Mouse (Mus musculus) MEL (cell line): Measurements from ENCODE around the gene Fsip1. TPM values are rescaled to one million over a fixed set of nuclear protein-coding genes. Genes with fewer than 3 reads are reported as not detected.

Experiments
- DNase-seq: peaks from one replicate; pipeline ENCODE4 v3.0.0; 2011; ENCODE audit warnings: low read depth, low spot score
- H3K27ac ChIP-seq: 2 replicates; pipeline ENCODE4 v1.5.1; 2012; ENCODE audit warnings: low read depth, mild to moderate bottlenecking, control low read depth, low read length, moderate library complexity; ENCODE audit not compliant: control insufficient read depth
- H3K27me3 ChIP-seq, 2 experiments: fragments of 150-350 bp in 1 of 2; sonication (generic) in 1 of 2; 2 replicates each; pipeline ENCODE4 v1.6.1; 2012; ENCODE audit warnings: low read length in 2 of 2, mild to moderate bottlenecking in 2 of 2, improper control_type of control experiment in 1 of 2, moderate library complexity in 1 of 2; ENCODE audit not compliant: insufficient read depth in 2 of 2, control insufficient read depth in 1 of 2
- H3K36me3 ChIP-seq, 2 experiments: 2 replicates each; pipeline ENCODE4 v1.6.1; 2012 to 2014; ENCODE audit warnings: low read length in 2 of 2, improper control_type of control experiment in 1 of 2, inconsistent platforms in 1 of 2, mild to moderate bottlenecking in 1 of 2; ENCODE audit not compliant: insufficient read depth in 2 of 2, control insufficient read depth in 1 of 2
- H3K4me1 ChIP-seq, 2 experiments: fragments of 150-350 bp in 1 of 2; sonication (generic) in 1 of 2; 2 replicates each; pipeline ENCODE4 v1.6.1; 2012; ENCODE audit warnings: low read length in 2 of 2, improper control_type of control experiment in 1 of 2, mild to moderate bottlenecking in 1 of 2; ENCODE audit not compliant: insufficient read depth in 2 of 2, control insufficient read depth in 1 of 2
- H3K4me3 ChIP-seq, 2 experiments: fragments of 150-350 bp in 1 of 2; sonication (generic) in 1 of 2; 2 replicates each; pipeline ENCODE4 v1.5.1; 2012; ENCODE audit warnings: low read depth in 2 of 2, low read length in 2 of 2, mild to moderate bottlenecking in 2 of 2, moderate library complexity in 2 of 2, control low read depth in 1 of 2, improper control_type of control experiment in 1 of 2; ENCODE audit not compliant: control insufficient read depth in 1 of 2, insufficient read depth in 1 of 2
- H3K79me2 ChIP-seq: 2 replicates; pipeline ENCODE4 v1.6.1; 2012; ENCODE audit warnings: mild to moderate bottlenecking, low read length, moderate library complexity; ENCODE audit not compliant: control insufficient read depth, poor library complexity, insufficient read depth
- H3K9ac ChIP-seq: 2 replicates; pipeline ENCODE4 v1.6.1; 2012; ENCODE audit warnings: low read depth, mild to moderate bottlenecking, control low read depth, low read length, moderate library complexity; ENCODE audit not compliant: control insufficient read depth, poor library complexity, severe bottlenecking
- H3K9me3 ChIP-seq: fragments of 150-350 bp; sonication (generic); replicated peaks from 2 replicates; pipeline ENCODE4 v1.6.1; 2012; ENCODE audit warnings: mild to moderate bottlenecking, low read length, improper control_type of control experiment, moderate library complexity; ENCODE audit not compliant: insufficient read depth
- E2F4 ChIP-seq: IDR thresholded peaks from 2 replicates; pipeline ENCODE4 v1.6.1; 2011; ENCODE audit warnings: low read depth, low read length, improper control_type of control experiment, borderline replicate concordance
- ELF1 ChIP-seq: IDR thresholded peaks from 2 replicates; pipeline ENCODE4 v1.6.1; 2014; ENCODE audit warnings: low read depth, mild to moderate bottlenecking, inconsistent platforms, low read length, improper control_type of control experiment, moderate library complexity
- EP300 ChIP-seq, 2 experiments: IDR thresholded peaks; 2 replicates each; pipeline ENCODE4 v1.6.1; 2011; ENCODE audit warnings: improper control_type of control experiment in 2 of 2, low read length in 2 of 2, low read depth in 1 of 2, mild to moderate bottlenecking in 1 of 2
- ETS1 ChIP-seq: IDR thresholded peaks from 2 replicates; pipeline ENCODE4 v1.6.1; 2012; ENCODE audit warnings: low read depth, mild to moderate bottlenecking, inconsistent platforms, low read length, improper control_type of control experiment, moderate library complexity
- GATA1 ChIP-seq: IDR thresholded peaks from 2 replicates; pipeline ENCODE4 v1.6.1; 2011; ENCODE audit warnings: low read depth, low read length, improper control_type of control experiment
- HCFC1 ChIP-seq: IDR thresholded peaks from 2 replicates; pipeline ENCODE4 v1.6.1; 2012; ENCODE audit warnings: low read depth, mild to moderate bottlenecking, inconsistent platforms, low read length, improper control_type of control experiment, moderate library complexity
- JUND ChIP-seq: IDR thresholded peaks from 2 replicates; pipeline ENCODE4 v1.6.1; 2011; ENCODE audit warnings: low read depth, mild to moderate bottlenecking, improper control_type of control experiment, low read length
- KAT2A ChIP-seq: conservative IDR thresholded peaks from 2 replicates; pipeline ENCODE4 v1.6.1; 2012; ENCODE audit warnings: low read depth, low read length, improper control_type of control experiment, inconsistent platforms
- MAX ChIP-seq: IDR thresholded peaks from 2 replicates; pipeline ENCODE4 v1.6.1; 2011; ENCODE audit warnings: low read length, improper control_type of control experiment
- MAZ ChIP-seq: IDR thresholded peaks from 2 replicates; pipeline ENCODE4 v1.6.1; 2012; ENCODE audit warnings: low read depth, mild to moderate bottlenecking, inconsistent platforms, low read length, improper control_type of control experiment
- MXI1 ChIP-seq: IDR thresholded peaks from 2 replicates; pipeline ENCODE4 v1.6.1; 2011; ENCODE audit warnings: mild to moderate bottlenecking, low read depth, low read length, improper control_type of control experiment
- MYC ChIP-seq: IDR thresholded peaks from 2 replicates; pipeline ENCODE4 v1.6.1; 2011; ENCODE audit warnings: low read depth, mild to moderate bottlenecking, low read length, improper control_type of control experiment, moderate library complexity
- NELFE ChIP-seq: IDR thresholded peaks from 2 replicates; pipeline ENCODE4 v1.6.1; 2011; ENCODE audit warnings: low read depth, low read length, improper control_type of control experiment
- NRF1 ChIP-seq: IDR thresholded peaks from 2 replicates; pipeline ENCODE4 v1.6.1; 2014; ENCODE audit warnings: low read depth, mild to moderate bottlenecking, inconsistent platforms, low read length, improper control_type of control experiment, moderate library complexity; ENCODE audit not compliant: poor library complexity, insufficient read depth, severe bottlenecking
- RAD21 ChIP-seq: IDR thresholded peaks from 2 replicates; pipeline ENCODE4 v1.6.1; 2011; ENCODE audit warnings: mild to moderate bottlenecking, low read depth, low read length, improper control_type of control experiment
- RCOR1 ChIP-seq: IDR thresholded peaks from 2 replicates; pipeline ENCODE4 v1.6.1; 2012; ENCODE audit warnings: low read depth, mild to moderate bottlenecking, inconsistent platforms, low read length, improper control_type of control experiment
- SMC3 ChIP-seq: IDR thresholded peaks from 2 replicates; pipeline ENCODE4 v1.6.1; 2011; ENCODE audit warnings: low read depth, low read length, improper control_type of control experiment
- TBP ChIP-seq: IDR thresholded peaks from 2 replicates; pipeline ENCODE4 v1.8.0; 2011; ENCODE audit warnings: low read depth, low read length, improper control_type of control experiment
- USF2 ChIP-seq, 2 experiments: IDR thresholded peaks; 2 replicates each; pipeline ENCODE4 v1.6.1; 2011 to 2012; ENCODE audit warnings: improper control_type of control experiment in 2 of 2, low read length in 2 of 2, borderline replicate concordance in 1 of 2, inconsistent platforms in 1 of 2, low read depth in 1 of 2, mild to moderate bottlenecking in 1 of 2; ENCODE audit not compliant: insufficient read depth in 1 of 2
- ZMIZ1 ChIP-seq: IDR thresholded peaks from 2 replicates; pipeline ENCODE4 v1.6.1; 2012; ENCODE audit warnings: low read depth, mild to moderate bottlenecking, inconsistent platforms, low read length, improper control_type of control experiment, moderate library complexity
- ZNF384 ChIP-seq: IDR thresholded peaks from 2 replicates; pipeline ENCODE4 v1.6.1; 2012; ENCODE audit warnings: low read depth, mild to moderate bottlenecking, inconsistent platforms, low read length, improper control_type of control experiment
- polyA plus RNA-seq, 2 experiments: library from polyadenylated mRNA; stranded (reverse) in 1 of 2; unstranded in 1 of 2; fragments of >175 nt in 1 of 2; fragments of >200 nt in 1 of 2; gene quantifications; 2 replicates each; pipeline versions ENCODE4 v1.2.1 to v1.2.4; 2012; ENCODE audit warnings: low replicate concordance in 2 of 2, low read depth in 1 of 2; ENCODE audit not compliant: insufficient read length in 2 of 2, insufficient read depth in 1 of 2, missing spikeins in 1 of 2
- total RNA-seq: library from RNA; depleted of rRNA; stranded (reverse); fragments of 300-350 nt; gene quantifications from 2 replicates; pipeline ENCODE4 v1.2.3, GENCODE M21; 2012

Gene Fsip1
- total and polyA plus RNA-seq, 3 experiments: not detected

GRCm38 (mm10) chr2:118174558-118175383, 82.0 kb downstream of the Fsip1 start:
- Histone ChIP-seq H3K4me3 (no peak overlapping the region), H3K27ac (no peak overlapping the region)
- TF ChIP-seq MAZ (no peak), ETS1 (no peak), USF2 (IDR thresholded peaks at IDR 0.05; ENCODE audit: borderline replicate concordance in 1 of 2, insufficient read depth in 1 of 2, low read depth in 1 of 2, low read length in 2 of 2) (no peak), RAD21 (no peak), GATA1 (no peak), RCOR1 (no peak), SMC3 (no peak), KAT2A (no peak), MYC (no peak), EP300 (IDR thresholded peaks at IDR 0.05; ENCODE audit: low read depth in 1 of 2, low read length in 2 of 2) (no peak), NRF1 (no peak), JUND (no peak), HCFC1 (no peak), ZNF384 (no peak), ZMIZ1 (no peak), NELFE (no peak), ELF1 (no peak)
- TF ChIP-seq, all 39 proteins: peak for 0
- Histone ChIP-seq H3K9ac (no peak overlapping the region), H3K9me3 (no peaks in the 10 kb centered on the region), H3K27me3 (no peaks in the 10 kb centered on the region), H3K79me2 (no peaks in the 10 kb centered on the region), H3K4me1 (no peaks in the 10 kb centered on the region), H3K36me3 (no peaks in the 10 kb centered on the region)
- DNase-seq: no peak

DNA sequence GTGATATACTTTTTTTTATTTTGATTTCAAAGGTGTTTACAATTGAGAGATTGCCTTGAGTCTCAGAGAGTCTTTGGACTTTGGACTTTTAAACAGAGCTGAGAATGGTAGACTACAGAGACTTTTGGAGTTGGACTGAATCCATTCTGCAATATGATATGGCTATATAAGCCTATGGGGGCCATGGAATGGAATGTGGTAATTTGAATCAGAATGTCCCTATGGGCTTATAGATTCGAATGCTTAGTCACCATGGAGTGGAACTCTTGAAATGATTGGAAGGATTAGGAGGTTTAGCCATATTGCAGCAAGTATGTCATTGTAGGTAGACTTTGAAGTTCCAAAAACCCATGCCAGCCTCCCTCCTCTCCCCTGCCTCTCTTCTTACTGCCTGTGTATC, 88.5 kb downstream of the Fsip1 start:
- no peak for DNase-seq
- H3K36me3 ChIP-seq: no peaks in the 10 kb centered on the region
- TF ChIP-seq ZNF384: no peak
- no peak for TF ChIP-seq E2F4
- no peak for TF ChIP-seq MAX
- TF ChIP-seq TBP: no peak
- TF ChIP-seq RAD21: no peak
- no peak for TF ChIP-seq MXI1
- TF ChIP-seq NRF1: no peak
- TF ChIP-seq, all 39 proteins: peak for 0
- Histone ChIP-seq H3K4me3 (no peak overlapping the region), H3K9ac (no peak overlapping the region), H3K9me3 (no peaks in the 10 kb centered on the region), H3K27ac (no peak overlapping the region), H3K79me2 (no peaks in the 10 kb centered on the region), H3K27me3 (no peaks in the 10 kb centered on the region), H3K4me1 (no peaks in the 10 kb centered on the region)
